Mouse (Mus musculus) G1E (cell line): ENCODE measurements around the gene Spag6.

Source experiments
- CTCF ChIP-seq: IDR thresholded peaks from 2 replicates; pipeline ENCODE4 v1.5.1; 2012; ENCODE audit warnings: low read depth, low read length, inconsistent platforms, mixed read lengths
- GATA1 ChIP-seq: IDR thresholded peaks from 2 replicates; pipeline ENCODE4 v1.6.1; 2012; ENCODE audit warnings: borderline replicate concordance, low read length, inconsistent platforms, mixed read lengths

DNA sequence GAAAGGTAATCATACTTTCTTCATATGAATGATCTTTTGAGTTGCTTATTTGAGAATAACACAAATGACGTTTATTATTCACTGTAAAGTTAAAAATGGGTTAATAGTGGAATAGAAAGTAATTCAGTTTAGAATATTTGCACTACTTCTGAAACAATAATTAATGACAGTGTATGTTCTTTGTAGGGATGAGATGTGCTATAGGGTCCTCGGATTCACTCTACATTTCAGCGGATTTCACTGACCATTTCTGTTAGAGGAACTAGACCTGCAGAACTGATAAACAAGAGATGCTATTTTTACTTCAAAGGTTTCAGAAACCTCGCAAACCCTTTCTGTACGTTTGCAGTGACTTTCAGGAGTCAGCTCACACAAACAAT, 351 bp upstream of the Spag6 start:
- TF ChIP-seq CTCF: no peak
- no peak for TF ChIP-seq GATA1
